Mouse (Mus musculus) midbrain, embryonic 12.5 days (tissue): ENCODE data around the gene Tmem206. TPM values are rescaled to one million over a fixed set of nuclear protein-coding genes. Genes with fewer than 3 reads are reported as not detected.

Experiments used
- ATAC-seq: fragments of 200-750 bp; cut with Nextera tagmentation; 2 replicates; pipeline ENCODE4 v1.8.0; 2017; ENCODE audit warnings: low read depth, moderate TSS enrichment, moderate library complexity; ENCODE audit not compliant: low FRiP score
- H3K27ac ChIP-seq: fragments of 300-500 bp; sonication (generic); replicated peaks from 2 replicates; pipeline ENCODE4 v1.5.1; 2016; ENCODE audit warnings: mild to moderate bottlenecking
- H3K27me3 ChIP-seq: fragments of 300-500 bp; sonication (generic); 2 replicates; pipeline ENCODE4 v1.6.1; 2016; ENCODE audit warnings: mild to moderate bottlenecking
- H3K36me3 ChIP-seq: fragments of 300-500 bp; sonication (generic); 2 replicates; pipeline ENCODE4 v1.6.1; 2016
- H3K4me1 ChIP-seq: fragments of 300-500 bp; sonication (generic); 2 replicates; pipeline ENCODE4 v1.6.1; 2016
- H3K4me2 ChIP-seq: fragments of 300-500 bp; sonication (generic); replicated peaks from 2 replicates; pipeline ENCODE4 v1.6.1; 2016; ENCODE audit warnings: mild to moderate bottlenecking, moderate library complexity
- H3K4me3 ChIP-seq: fragments of 300-500 bp; sonication (generic); 2 replicates; pipeline ENCODE4 v1.5.1; 2016; ENCODE audit warnings: mild to moderate bottlenecking
- H3K9ac ChIP-seq: fragments of 300-500 bp; sonication (generic); replicated peaks from 2 replicates; pipeline ENCODE4 v1.6.1; 2016; ENCODE audit warnings: mild to moderate bottlenecking, moderate library complexity
- H3K9me3 ChIP-seq: fragments of 300-500 bp; sonication (generic); 2 replicates; pipeline ENCODE4 v1.6.1; 2016; ENCODE audit warnings: mild to moderate bottlenecking
- WGBS: fragments of 180-500 bp; shearing (Covaris S2); methylation state at CpG from one replicate; pipeline ENCODE4 v1.1.7; 2016; 5-methylcytosine and 5-hydroxymethylcytosine counted together
- polyA plus RNA-seq: library from polyadenylated mRNA; unstranded; fragments of >200 nt; fragmentation: Nextera tagmentation; extraction: Ambion mirVana; gene quantifications from 2 replicates; pipeline ENCODE4 v1.2.1, GENCODE M21; 2016

Gene Tmem206
- polyA plus RNA-seq, 1 experiment from 2014 or later = 39.6 TPM

- WGBS = 74% methylated on average over 9 of the region's 9 CpGs
- no peak overlapping the region for H3K4me2 ChIP-seq
Observed at GRCm38 (mm10) chr1:191293996-191294795, 31.5 kb upstream of the Tmem206 start.

DNA sequence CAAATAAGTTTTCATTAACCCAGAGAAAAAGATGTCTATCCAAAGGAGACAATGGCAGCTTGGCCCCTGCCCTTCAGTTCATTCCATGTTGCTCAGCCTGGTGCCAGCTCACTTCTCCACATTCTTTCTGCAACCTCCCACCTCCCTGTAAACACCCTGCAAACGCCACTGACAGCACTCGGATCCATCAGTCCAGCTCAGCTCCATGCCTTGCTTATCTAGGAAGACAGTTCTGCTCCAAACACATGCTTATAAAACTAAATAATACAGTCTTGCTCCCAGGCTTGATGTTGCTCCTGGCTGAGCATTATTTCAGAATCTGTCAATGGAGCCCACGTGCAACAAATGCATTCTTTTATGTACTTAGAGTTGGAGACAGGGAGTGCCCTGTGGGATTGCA lies 29.9 kb upstream of the Tmem206 start:
- Histone ChIP-seq H3K4me1 (no peaks in the 10 kb centered on the region), H3K9ac (no peak overlapping the region), H3K27me3 (no peaks in the 10 kb centered on the region), H3K4me3 (no peak overlapping the region), H3K36me3 (no peaks in the 10 kb centered on the region), H3K9me3 (no peaks in the 10 kb centered on the region), H3K27ac (no peak overlapping the region), H3K4me2 (no peak overlapping the region)
- no peak for ATAC-seq
- 45% methylated on average over 3 of the region's 3 CpGs for WGBS

More at GRCm38 (mm10) chr1:191293996-191294795, 31.5 kb upstream of the Tmem206 start:
- no peak for ATAC-seq
- H3K27me3 ChIP-seq = no peaks in the 10 kb centered on the region
- H3K4me3 ChIP-seq = no peak overlapping the region
- H3K27ac ChIP-seq = no peak overlapping the region
- H3K4me1 ChIP-seq = no peaks in the 10 kb centered on the region
- H3K36me3 ChIP-seq = no peaks in the 10 kb centered on the region
- H3K9ac ChIP-seq = no peak overlapping the region
- no peaks in the 10 kb centered on the region for H3K9me3 ChIP-seq

- Histone ChIP-seq H3K4me2 (no peak overlapping the region), H3K27ac (no peak overlapping the region), H3K4me3 (no peak overlapping the region), H3K27me3 (no peaks in the 10 kb centered on the region), H3K36me3 (no peaks in the 10 kb centered on the region), H3K9ac (no peak overlapping the region), H3K4me1 (no peaks in the 10 kb centered on the region), H3K9me3 (no peaks in the 10 kb centered on the region)
- ATAC-seq = no peak
- 74% methylated on average over 5 of the region's 5 CpGs for WGBS
Observed at GRCm38 (mm10) chr1:191296445-191296844, 29.3 kb upstream of the Tmem206 start.

DNA sequence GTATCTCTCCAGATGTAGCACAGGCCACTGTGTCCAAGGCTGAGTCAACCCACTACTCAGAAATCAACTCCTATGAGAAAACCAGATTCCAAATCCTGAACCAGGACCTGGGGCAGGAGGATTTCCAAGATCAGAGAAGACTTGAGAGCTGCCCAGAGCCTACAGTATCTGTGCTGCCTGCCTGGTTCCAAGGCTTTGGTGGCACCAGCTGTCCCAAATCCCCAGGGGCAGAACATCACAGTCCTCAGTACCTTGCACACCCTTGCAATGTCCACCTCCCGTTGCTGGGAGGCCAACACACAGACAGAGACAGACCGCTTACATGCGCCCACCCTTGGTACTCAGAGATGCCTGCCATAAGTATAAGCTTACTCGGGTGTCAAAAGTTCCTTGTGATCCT lies 27.4 kb upstream of the Tmem206 start:
- Histone ChIP-seq H3K27me3 (no peaks in the 10 kb centered on the region), H3K9ac (no peak overlapping the region), H3K27ac (no peak overlapping the region), H3K9me3 (no peaks in the 10 kb centered on the region), H3K4me2 (no peak overlapping the region), H3K4me3 (no peak overlapping the region), H3K36me3 (no peaks in the 10 kb centered on the region), H3K4me1 (no peaks in the 10 kb centered on the region)
- no peak for ATAC-seq
- WGBS = 88% methylated on average over 4 of the region's 4 CpGs

- no peak overlapping the region for H3K27ac ChIP-seq
- H3K4me2 ChIP-seq = no peak overlapping the region
- no peaks in the 10 kb centered on the region for H3K27me3 ChIP-seq
- 54% methylated on average over 11 of the region's 11 CpGs for WGBS
- no peaks in the 10 kb centered on the region for H3K9me3 ChIP-seq
- no peaks in the 10 kb centered on the region for H3K36me3 ChIP-seq
- no peak overlapping the region for H3K9ac ChIP-seq
- no peak overlapping the region for H3K4me3 ChIP-seq
- ATAC-seq = no peak
- no peaks in the 10 kb centered on the region for H3K4me1 ChIP-seq
Observed at GRCm38 (mm10) chr1:191299215-191299942, 26.3 kb upstream of the Tmem206 start.

DNA sequence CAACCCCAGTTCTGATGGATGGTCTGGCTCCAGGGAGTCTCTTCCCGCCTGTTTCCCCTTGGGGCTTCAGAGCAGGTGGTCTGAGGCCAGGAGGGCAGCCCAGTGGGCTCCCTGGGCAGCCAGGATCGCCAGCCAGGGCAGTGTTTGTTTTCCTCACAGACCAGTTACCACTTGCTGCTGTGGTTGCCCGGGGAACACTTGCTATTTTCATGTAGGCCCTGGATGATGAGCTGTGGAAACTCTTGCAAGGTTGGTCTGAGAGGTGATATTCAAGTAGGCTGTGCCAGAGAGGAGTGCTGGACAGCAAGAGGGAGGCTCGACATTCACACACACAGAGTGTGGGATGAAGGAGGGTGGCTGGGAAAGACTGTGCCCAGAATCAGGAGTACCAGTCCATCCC lies 23.8 kb upstream of the Tmem206 start:
- H3K36me3 ChIP-seq = no peaks in the 10 kb centered on the region; the same call in 1 of the 2 replicates

DNA sequence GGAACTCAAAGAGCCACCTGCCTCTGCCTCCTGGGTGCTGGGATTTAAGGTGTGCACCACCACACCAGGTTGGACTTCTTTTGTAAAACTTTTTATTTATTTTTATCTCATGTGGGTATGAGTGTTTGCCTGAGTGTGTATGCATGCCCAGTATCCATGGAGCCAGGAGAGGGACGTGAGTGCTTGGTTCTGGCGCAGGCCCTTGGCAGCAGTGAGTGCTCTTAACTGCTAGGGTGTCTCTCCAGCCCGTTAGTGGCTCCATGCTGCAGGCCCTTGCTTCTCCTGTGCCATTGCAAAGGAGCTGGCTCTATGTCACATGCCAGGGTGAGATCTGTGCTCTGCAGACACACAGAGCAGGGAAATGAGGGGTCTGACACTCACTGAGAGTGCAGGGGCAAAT lies 22.0 kb upstream of the Tmem206 start:
- Histone ChIP-seq H3K9ac (no peak overlapping the region), H3K27ac (no peak overlapping the region), H3K27me3 (no peaks in the 10 kb centered on the region), H3K4me1 (no peaks in the 10 kb centered on the region), H3K4me3 (no peak overlapping the region), H3K36me3 (no peaks in the 10 kb centered on the region; the same call in 1 of the 2 replicates), H3K9me3 (no peaks in the 10 kb centered on the region), H3K4me2 (no peak overlapping the region)
- 81% methylated on average over 3 of the region's 3 CpGs for WGBS
- no peak for ATAC-seq

More for the DNA sequence above, 23.8 kb upstream of the Tmem206 start:
- Histone ChIP-seq H3K4me1 (no peaks in the 10 kb centered on the region), H3K27me3 (no peaks in the 10 kb centered on the region), H3K4me2 (no peak overlapping the region), H3K27ac (no peak overlapping the region), H3K9ac (no peak overlapping the region), H3K4me3 (no peak overlapping the region), H3K9me3 (no peaks in the 10 kb centered on the region)
- 27% methylated on average over 4 of the region's 4 CpGs for WGBS
- no peak for ATAC-seq

DNA sequence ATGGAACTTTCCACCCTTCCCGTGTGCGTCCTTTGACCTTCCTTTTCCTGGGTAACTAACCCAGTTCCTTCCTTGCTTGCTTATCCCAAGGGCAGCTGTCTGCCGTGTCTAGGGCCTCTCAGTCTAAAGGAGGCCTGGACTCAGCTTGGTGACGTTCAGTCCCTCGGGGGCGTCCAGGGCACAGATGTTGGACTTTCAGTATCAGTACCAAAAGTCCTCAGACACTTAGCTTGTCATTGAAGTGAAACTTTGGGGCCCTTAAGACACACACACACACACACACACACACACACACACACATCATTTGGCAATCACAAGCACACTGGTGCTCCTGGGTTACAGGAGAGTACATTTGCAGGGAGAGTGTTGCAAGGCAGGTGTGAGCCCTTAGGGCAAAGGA lies 21.5 kb upstream of the Tmem206 start:
- H3K36me3 ChIP-seq = no peaks in the 10 kb centered on the region; the same call in 1 of the 2 replicates
- no peak overlapping the region for H3K9ac ChIP-seq
- H3K27me3 ChIP-seq = no peaks in the 10 kb centered on the region
- H3K27ac ChIP-seq = no peak overlapping the region
- no peak overlapping the region for H3K4me2 ChIP-seq
- ATAC-seq = no peak
- WGBS = 72% methylated on average over 6 of the region's 6 CpGs
- H3K4me1 ChIP-seq = no peaks in the 10 kb centered on the region
- H3K4me3 ChIP-seq = no peak overlapping the region
- H3K9me3 ChIP-seq = no peaks in the 10 kb centered on the region

GRCm38 (mm10) chr1:191305610-191306009 lies 20.1 kb upstream of the Tmem206 start:
- no peaks in the 10 kb centered on the region; the same call in 1 of the 2 replicates for H3K36me3 ChIP-seq
- no peak for ATAC-seq
- H3K27ac ChIP-seq = no peak overlapping the region
- H3K9ac ChIP-seq = no peak overlapping the region
- no peaks in the 10 kb centered on the region for H3K9me3 ChIP-seq
- H3K4me3 ChIP-seq = no peak overlapping the region
- H3K4me1 ChIP-seq = no peaks in the 10 kb centered on the region
- H3K27me3 ChIP-seq = no peaks in the 10 kb centered on the region
- no peak overlapping the region for H3K4me2 ChIP-seq
- WGBS = 70% methylated on average over 7 of the region's 7 CpGs

DNA sequence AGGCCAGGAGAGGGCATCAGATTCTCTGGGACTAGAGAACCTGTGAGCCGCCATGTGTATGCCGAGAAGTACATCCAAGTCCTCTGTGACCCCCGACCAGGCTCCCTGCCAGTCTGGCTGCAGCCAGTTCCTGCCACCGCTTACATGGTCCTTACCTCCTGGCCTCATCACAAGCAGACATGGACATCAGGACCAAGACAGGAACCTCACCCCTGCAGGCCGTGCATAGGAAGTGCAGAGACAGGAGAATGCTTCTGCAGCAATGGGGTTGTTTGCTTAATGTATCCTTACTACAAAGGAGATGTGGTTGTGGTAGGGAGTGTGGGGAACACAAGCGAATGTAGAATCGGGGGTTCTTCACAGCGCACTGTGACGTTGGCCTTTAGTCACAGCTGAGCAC lies 19.4 kb upstream of the Tmem206 start:
- no peak for ATAC-seq
- WGBS = 91% methylated on average over 9 of the region's 9 CpGs
- no peaks in the 10 kb centered on the region for H3K4me1 ChIP-seq
- H3K9me3 ChIP-seq = no peaks in the 10 kb centered on the region
- no peak overlapping the region for H3K4me3 ChIP-seq
- no peaks in the 10 kb centered on the region; the same call in 1 of the 2 replicates for H3K36me3 ChIP-seq
- H3K27me3 ChIP-seq = no peaks in the 10 kb centered on the region
- H3K9ac ChIP-seq = no peak overlapping the region
- H3K4me2 ChIP-seq = no peak overlapping the region
- H3K27ac ChIP-seq = no peak overlapping the region

- no peak overlapping the region for H3K4me3 ChIP-seq
- no peaks in the 10 kb centered on the region for H3K27me3 ChIP-seq
- 82% methylated on average over 9 of the region's 9 CpGs for WGBS
- ATAC-seq = no peak
- H3K4me2 ChIP-seq = no peak overlapping the region
- H3K27ac ChIP-seq = no peak overlapping the region
- H3K4me1 ChIP-seq = 0 out of 2 replicates have a peak, but pooled peaks cover 3% of the 10 kb centered on the region
- no peaks in the 10 kb centered on the region; the same call in 1 of the 2 replicates for H3K36me3 ChIP-seq
- no peaks in the 10 kb centered on the region for H3K9me3 ChIP-seq
- H3K9ac ChIP-seq = no peak overlapping the region; the same call in 1 of the 2 replicates
Observed at GRCm38 (mm10) chr1:191307766-191308455, 17.8 kb upstream of the Tmem206 start.
